Mouse (Mus musculus) ES-Bruce4 (cell line): Measurements from ENCODE around the gene Slc39a1.

Experiments used
- CTCF ChIP-seq: IDR thresholded peaks from one replicate; pipeline ENCODE4 v1.8.1; 2011; ENCODE audit warnings: low read depth, low read length
- EP300 ChIP-seq: IDR thresholded peaks from 2 replicates; pipeline ENCODE4 v1.6.1; 2011; ENCODE audit warnings: low read depth, low read length; ENCODE audit not compliant: insufficient read depth

- no peak for TF ChIP-seq CTCF
- TF ChIP-seq EP300, result no peak
Observed at GRCm38 (mm10) chr3:90212723-90213122, 35.2 kb upstream of the Slc39a1 start.
